Mouse (Mus musculus): ENCODE measurements around the gene Rnf151. TPM values are rescaled to one million over a fixed set of nuclear protein-coding genes. Genes with fewer than 3 reads are reported as not detected.
"Not testable (repeated sequence)": the region's sequence is repeated elsewhere in the genome, so short reads cannot be mapped to it uniquely, and the experiment has no call there.

Gene Rnf151
- polyA plus RNA-seq, 1 experiment: 0.86 TPM

DNA sequence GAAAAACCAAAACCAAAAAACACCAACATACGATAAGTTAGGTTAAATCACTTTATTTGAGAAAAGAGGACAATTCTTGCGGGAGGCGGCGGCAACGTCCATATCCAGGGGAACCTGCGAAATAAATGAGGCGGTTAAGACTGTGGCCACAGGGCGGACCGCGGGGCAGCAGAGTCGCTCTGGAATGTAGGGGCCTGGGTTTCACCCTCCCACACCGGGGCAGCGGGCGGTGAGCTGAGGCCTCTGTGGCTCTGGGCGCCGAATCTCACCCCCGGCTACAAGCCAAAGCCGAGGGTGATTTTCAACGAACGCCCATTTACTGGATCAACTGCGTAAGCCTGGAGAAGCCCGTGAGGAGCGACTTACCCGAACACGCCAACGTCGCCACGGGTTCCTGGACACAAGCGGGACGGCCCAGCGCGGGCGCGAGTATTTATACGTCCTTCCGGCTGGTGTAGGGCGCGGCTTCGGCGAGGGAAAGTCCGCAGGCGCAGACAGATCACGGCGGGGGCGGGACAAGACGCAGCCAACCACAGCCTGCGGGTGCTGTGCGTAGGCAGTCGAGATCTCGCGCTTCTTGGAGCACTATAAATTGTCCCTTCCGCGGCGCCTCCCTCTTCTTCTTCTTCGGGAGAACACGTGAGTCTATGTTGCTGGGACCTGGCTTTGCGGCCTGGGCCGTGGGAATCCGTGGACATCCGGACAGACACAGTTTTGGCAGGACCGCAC is 1.8 kb upstream of the Rnf151 start:
- TF ChIP-seq POLR2A (IDR thresholded peaks at IDR 0.05; ENCODE audit: low read depth, low read length): peak; percentile 86
- TF ChIP-seq CTCF (IDR thresholded peaks at IDR 0.05; ENCODE audit: extremely low read depth, insufficient read depth, insufficient read length, insufficient replicate concordance): no peak
- H3K36me3 ChIP-seq (ENCODE audit: control insufficient read depth, insufficient read depth, low read length): peaks cover 14% of the 10 kb centered on the region
- WGBS: under 1% methylated on average over 61 of the region's 61 CpGs

DNA sequence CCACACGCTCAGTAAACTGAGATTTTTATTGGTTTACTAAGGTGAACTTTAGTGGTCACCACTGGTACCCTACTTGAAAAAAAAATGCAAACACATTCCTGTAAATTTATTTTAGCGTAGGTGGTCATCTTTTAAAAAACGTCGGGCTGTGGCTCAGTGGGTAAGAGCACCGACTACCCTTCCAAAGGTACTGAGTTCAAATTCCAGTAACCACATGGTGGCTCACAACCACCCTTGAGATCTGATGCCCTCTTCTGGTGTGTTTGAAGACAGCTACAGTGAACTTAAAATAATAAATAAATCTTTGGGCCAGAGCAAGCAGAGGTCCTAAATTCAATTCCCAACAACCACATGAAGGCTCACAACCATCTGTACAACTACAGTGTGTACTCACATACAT is 1.1 kb upstream of the Rnf151 start:
- Histone ChIP-seq H3K4me3 (ENCODE audit: extremely low read depth, insufficient read depth, insufficient read length) (peak overlapping the region; percentile 79; the same call in 1 of the 2 replicates), H3K36me3 (ENCODE audit: control insufficient read depth, insufficient read depth, low read length) (peaks cover 14% of the 10 kb centered on the region)
- not testable (repeated sequence) for DNase-seq (ENCODE audit: low read depth in 1 of 2, low spot score in 2 of 2); H3K4me1 ChIP-seq (ENCODE audit: control insufficient read depth, insufficient read depth, insufficient read length); H3K27me3 ChIP-seq (ENCODE audit: control insufficient read depth, insufficient read depth, low read length); H3K27ac ChIP-seq (ENCODE audit: insufficient read depth, low read length)
- WGBS: 68% methylated on average over 5 of the region's 5 CpGs

More for the DNA sequence above, 1.8 kb upstream of the Rnf151 start:
- H3K4me3 ChIP-seq (ENCODE audit: extremely low read depth, insufficient read depth, insufficient read length): peak overlapping the region; percentile 79
- H3K27ac ChIP-seq (ENCODE audit: insufficient read depth, low read length): peak overlapping the region; percentile 76
- no peaks in the 10 kb centered on the region for H3K27me3 ChIP-seq (ENCODE audit: control insufficient read depth, insufficient read depth, low read length)
- H3K4me1 ChIP-seq (ENCODE audit: control insufficient read depth, insufficient read depth, insufficient read length): peaks cover 7% of the 10 kb centered on the region; the same call in 1 of the 2 replicates
- peak; percentile 96 to 97 for DNase-seq (ENCODE audit: low read depth in 1 of 2, low spot score in 2 of 2)

DNA sequence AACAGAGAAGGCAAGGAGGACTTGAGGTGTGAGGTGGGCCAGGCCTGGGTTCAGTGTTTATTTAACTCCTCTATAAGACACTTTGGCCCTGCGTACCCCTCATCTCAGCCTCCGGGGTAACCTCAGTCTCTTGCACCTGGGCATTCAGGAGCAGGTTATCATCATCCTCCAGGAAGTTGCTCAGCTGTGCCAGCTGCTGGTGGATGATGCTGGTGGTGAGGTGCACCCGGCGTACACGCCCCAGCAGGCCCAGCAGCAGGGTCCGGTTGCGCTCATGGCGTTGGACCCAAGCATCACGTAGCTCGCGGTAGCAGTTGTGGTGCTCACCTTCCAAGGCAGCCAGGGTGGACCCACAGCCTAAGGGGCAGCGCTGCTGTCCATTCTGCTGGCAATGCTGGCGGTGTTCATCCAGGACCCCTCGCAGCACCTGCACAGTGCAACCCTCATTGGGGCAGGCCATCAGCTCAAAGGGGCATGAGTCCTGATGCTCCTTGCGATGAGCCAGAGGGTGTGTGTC is 1.6 kb downstream of the Rnf151 start:
- Histone ChIP-seq H3K4me3 (ENCODE audit: extremely low read depth, insufficient read depth, insufficient read length) (no peak overlapping the region), H3K4me1 (ENCODE audit: control insufficient read depth, insufficient read depth, insufficient read length) (no peaks in the 10 kb centered on the region), H3K27ac (ENCODE audit: insufficient read depth, low read length) (no peak overlapping the region), H3K27me3 (ENCODE audit: control insufficient read depth, insufficient read depth, low read length) (no peaks in the 10 kb centered on the region), H3K36me3 (ENCODE audit: control insufficient read depth, insufficient read depth, low read length) (peaks cover 5% of the 10 kb centered on the region; the same call in 1 of the 2 replicates)
- DNase-seq (ENCODE audit: low read depth in 1 of 2, low spot score in 2 of 2): no peak
- WGBS: 98% methylated on average over 15 of the region's 15 CpGs
- TF ChIP-seq CTCF (IDR thresholded peaks at IDR 0.05; ENCODE audit: extremely low read depth, insufficient read depth, insufficient read length, insufficient replicate concordance) (no peak), POLR2A (IDR thresholded peaks at IDR 0.05; ENCODE audit: low read depth, low read length) (no peak)

DNA sequence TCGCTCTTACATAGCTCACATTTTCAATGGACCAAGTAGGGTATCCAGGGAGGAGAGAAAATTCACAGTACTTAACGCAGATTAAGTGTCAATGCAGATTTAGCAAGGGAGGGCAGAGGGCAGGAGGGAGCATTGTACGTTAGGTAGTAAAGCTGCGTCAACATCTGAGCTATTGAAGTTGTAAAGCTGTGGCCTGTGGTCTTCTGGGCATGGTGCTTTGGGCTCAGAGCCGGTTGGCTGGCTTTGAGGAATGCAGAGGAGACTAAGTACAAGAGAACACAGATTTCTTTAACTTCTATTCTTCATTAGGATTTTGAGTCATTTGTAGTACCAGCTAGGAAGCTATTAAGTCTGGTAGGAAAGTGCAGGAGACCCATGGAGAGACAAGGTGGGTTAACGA is 2.3 kb downstream of the Rnf151 start:
- no peak overlapping the region for H3K4me3 ChIP-seq (ENCODE audit: extremely low read depth, insufficient read depth, insufficient read length)
- TF ChIP-seq CTCF (IDR thresholded peaks at IDR 0.05; ENCODE audit: extremely low read depth, insufficient read depth, insufficient read length, insufficient replicate concordance) (no peak), POLR2A (IDR thresholded peaks at IDR 0.05; ENCODE audit: low read depth, low read length) (no peak)
- H3K36me3 ChIP-seq (ENCODE audit: control insufficient read depth, insufficient read depth, low read length): peaks cover 2% of the 10 kb centered on the region; the same call in 1 of the 2 replicates
- 96% methylated on average over 6 of the region's 6 CpGs for WGBS
- H3K27ac ChIP-seq (ENCODE audit: insufficient read depth, low read length): no peak overlapping the region
- no peak for DNase-seq (ENCODE audit: low read depth in 1 of 2, low spot score in 2 of 2)
- H3K4me1 ChIP-seq (ENCODE audit: control insufficient read depth, insufficient read depth, insufficient read length): no peaks in the 10 kb centered on the region
- H3K27me3 ChIP-seq (ENCODE audit: control insufficient read depth, insufficient read depth, low read length): no peaks in the 10 kb centered on the region

DNA sequence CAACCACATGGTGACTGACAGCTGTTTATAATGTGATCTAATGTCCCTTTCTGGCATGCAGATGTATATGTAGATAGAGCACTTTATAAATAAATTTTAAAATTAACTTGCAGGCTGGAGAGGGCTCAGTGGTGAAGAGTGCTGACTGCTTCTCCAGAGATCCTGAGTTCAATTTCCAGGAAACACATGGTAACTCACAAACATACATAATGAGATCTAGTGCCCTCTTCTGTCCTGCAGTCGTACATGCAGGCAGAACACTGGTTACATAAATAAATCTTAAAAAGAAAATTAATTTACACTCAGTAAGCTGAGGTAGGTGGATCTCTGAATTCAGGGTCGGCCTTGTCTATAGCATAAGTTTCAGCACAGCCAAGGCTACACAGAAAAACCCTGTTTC is 9.2 kb downstream of the Rnf151 start:
- H3K27ac ChIP-seq (ENCODE audit: insufficient read depth, low read length): no peak overlapping the region
- H3K4me1 ChIP-seq (ENCODE audit: control insufficient read depth, insufficient read depth, insufficient read length): no peaks in the 10 kb centered on the region; the same call in 1 of the 2 replicates
- H3K4me3 ChIP-seq (ENCODE audit: extremely low read depth, insufficient read depth, insufficient read length): no peak overlapping the region
- peaks cover 7% of the 10 kb centered on the region; the same call in 1 of the 2 replicates for H3K36me3 ChIP-seq (ENCODE audit: control insufficient read depth, insufficient read depth, low read length)
- WGBS: 22% methylated on average over 2 of the region's 2 CpGs
- no peaks in the 10 kb centered on the region for H3K27me3 ChIP-seq (ENCODE audit: control insufficient read depth, insufficient read depth, low read length)
- peak in 1 of 2 experiments; percentile 35 for DNase-seq (ENCODE audit: low read depth in 1 of 2, low spot score in 2 of 2)
- TF ChIP-seq CTCF (IDR thresholded peaks at IDR 0.05; ENCODE audit: extremely low read depth, insufficient read depth, insufficient read length, insufficient replicate concordance) (no peak), POLR2A (IDR thresholded peaks at IDR 0.05; ENCODE audit: low read depth, low read length) (no peak)

DNA sequence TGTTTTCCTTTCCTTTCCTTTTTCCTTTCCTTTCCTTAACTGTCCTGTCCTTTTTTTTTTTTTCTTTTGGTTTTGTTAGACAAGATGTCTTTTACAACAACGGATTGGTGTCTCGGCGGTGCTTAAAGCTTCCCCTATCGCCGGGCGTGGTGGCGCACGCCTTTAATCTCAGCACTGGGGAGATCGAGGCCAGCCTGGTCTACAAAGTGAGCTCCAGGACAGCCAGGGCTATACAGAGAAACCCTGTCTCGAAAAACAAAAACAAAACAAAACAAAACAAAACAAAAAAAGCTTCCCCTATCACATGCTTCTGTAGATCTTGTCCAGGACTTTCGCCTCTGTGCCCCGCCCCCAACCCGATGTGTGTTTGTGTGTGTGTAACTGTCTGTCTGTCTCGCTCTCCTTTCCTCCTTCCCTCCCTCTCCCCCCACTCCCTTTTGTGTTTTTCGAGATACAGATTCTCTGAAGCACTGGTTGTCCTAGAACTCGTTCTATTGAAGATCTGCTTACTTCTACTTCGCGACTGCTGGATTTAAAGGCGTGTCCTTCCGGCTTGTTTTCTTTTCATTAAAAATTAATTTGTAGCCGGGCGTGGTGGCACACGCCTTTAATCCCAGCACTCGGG is 9.9 kb downstream of the Rnf151 start:
- DNase-seq (ENCODE audit: low read depth in 1 of 2, low spot score in 2 of 2): no peak
- Histone ChIP-seq H3K36me3 (ENCODE audit: control insufficient read depth, insufficient read depth, low read length) (peaks cover 7% of the 10 kb centered on the region; the same call in 1 of the 2 replicates), H3K27me3 (ENCODE audit: control insufficient read depth, insufficient read depth, low read length) (no peaks in the 10 kb centered on the region), H3K4me1 (ENCODE audit: control insufficient read depth, insufficient read depth, insufficient read length) (no peaks in the 10 kb centered on the region; the same call in 1 of the 2 replicates), H3K27ac (ENCODE audit: insufficient read depth, low read length) (peak overlapping the region; percentile 55), H3K4me3 (ENCODE audit: extremely low read depth, insufficient read depth, insufficient read length) (peak overlapping the region; percentile 84)
- 2% methylated on average over 24 of the region's 24 CpGs for WGBS
- TF ChIP-seq POLR2A (IDR thresholded peaks at IDR 0.05; ENCODE audit: low read depth, low read length) (no peak), CTCF (IDR thresholded peaks at IDR 0.05; ENCODE audit: extremely low read depth, insufficient read depth, insufficient read length, insufficient replicate concordance) (no peak)

All from spleen, adult 2 months (tissue).